Mouse (Mus musculus) common myeloid progenitor, adult 5-6 weeks (primary cell): ENCODE measurements at regions not wholly inside any gene's neighbourhood (a gene's known extent, or its start where the extent isn't known, plus 50 kb on each side); places are given as distances from the start of the nearest gene placed in this dataset.
"Not testable (repeated sequence)": the region's sequence is repeated elsewhere in the genome, so short reads cannot be mapped to it uniquely, and the experiment has no call there.

Experiments used
- ATAC-seq: replicated peaks from 2 replicates; pipeline ENCODE4 v1.8.0; 2016; ENCODE audit warnings: low read depth, mild to moderate bottlenecking, moderate TSS enrichment, inconsistent platforms; ENCODE audit not compliant: poor library complexity, severe bottlenecking

GRCm38 (mm10) chr10:96188168-96188567, 51.8 kb downstream of the Gm5426 start:
- peak; percentile 55; the same call in 1 of the 2 replicates for ATAC-seq

GRCm38 (mm10) chr10:96190168-96190987, 54.0 kb downstream of the Gm5426 start:
- ATAC-seq = no peak

GRCm38 (mm10) chr10:96200932-96201641, 64.7 kb downstream of the Gm5426 start:
- ATAC-seq = peak; percentile 66

GRCm38 (mm10) chr10:96201891-96202290, 65.5 kb downstream of the Gm5426 start:
- no peak for ATAC-seq

- no peak for ATAC-seq
Measured at GRCm38 (mm10) chr10:96202871-96203270, 66.5 kb downstream of the Gm5426 start.

- ATAC-seq = peak; percentile 86
Measured at GRCm38 (mm10) chr10:96204198-96204597, 67.8 kb downstream of the Gm5426 start.

GRCm38 (mm10) chr10:96209171-96209570, 72.8 kb downstream of the Gm5426 start:
- ATAC-seq = no peak

- ATAC-seq = no peak
Measured at GRCm38 (mm10) chr10:96211189-96211588, 74.8 kb downstream of the Gm5426 start.

- ATAC-seq = peak; percentile 97
Measured at GRCm38 (mm10) chr10:96213876-96214275, 77.5 kb downstream of the Gm5426 start.

- 0 out of 2 replicates have a peak, but pooled peaks have one; percentile 7 for ATAC-seq
Measured at GRCm38 (mm10) chr10:96214285-96214684, 77.9 kb downstream of the Gm5426 start.

GRCm38 (mm10) chr10:96214946-96215345, 78.5 kb downstream of the Gm5426 start:
- no peak for ATAC-seq

- ATAC-seq = no peak
Measured at GRCm38 (mm10) chr10:96220731-96221130, 84.3 kb downstream of the Gm5426 start.

GRCm38 (mm10) chr10:96230391-96230790, 94.0 kb downstream of the Gm5426 start:
- peak; percentile 59 for ATAC-seq

GRCm38 (mm10) chr10:96231309-96231708, 94.9 kb downstream of the Gm5426 start:
- no peak for ATAC-seq

- no peak for ATAC-seq
Measured at GRCm38 (mm10) chr10:96232889-96233288, 96.5 kb downstream of the Gm5426 start.

- ATAC-seq = no peak
Measured at GRCm38 (mm10) chr10:96234564-96235412, 98.4 kb downstream of the Gm5426 start.

GRCm38 (mm10) chr10:96236031-96236430, 99.6 kb downstream of the Gm5426 start:
- not testable (repeated sequence) for ATAC-seq

- ATAC-seq = no peak
Measured at GRCm38 (mm10) chr10:96236777-96237373, 100.5 kb downstream of the Gm5426 start.

GRCm38 (mm10) chr10:96237572-96238130, 101.2 kb downstream of the Gm5426 start:
- ATAC-seq = no peak

- peak; percentile 86 for ATAC-seq
Measured at GRCm38 (mm10) chr10:96238251-96238650, 101.8 kb downstream of the Gm5426 start.
